Mouse (Mus musculus) MEL-GATA-1-ER (cell line): ENCODE data around the gene Slc8a1.

ENCODE experiments used
- DNase-seq: peaks from one replicate; pipeline ENCODE4 v3.0.0-alpha.2; 2012; ENCODE audit warnings: low read depth; ENCODE audit errors: extremely low read depth

Slc8a1 gene

DNA sequence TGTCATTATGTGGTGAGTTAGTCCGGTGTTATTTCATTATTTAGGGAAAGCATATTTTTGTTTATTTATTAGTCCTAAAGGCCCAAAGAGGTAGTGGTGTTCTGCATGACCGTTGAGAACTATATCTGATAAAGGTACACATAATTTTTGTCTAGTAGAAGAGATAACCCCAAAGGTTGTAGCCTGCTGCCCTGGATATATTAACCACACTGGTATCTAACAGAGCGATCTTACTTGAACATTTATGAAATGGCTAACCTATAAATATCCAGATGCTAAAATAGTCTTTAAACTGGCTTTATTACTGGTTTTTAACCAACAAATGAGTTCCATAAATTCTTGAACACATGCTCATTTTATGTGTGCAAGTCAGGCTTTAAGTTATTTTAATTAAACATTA is 161.3 kb downstream of the Slc8a1 start:
- DNase-seq: no peak

DNA sequence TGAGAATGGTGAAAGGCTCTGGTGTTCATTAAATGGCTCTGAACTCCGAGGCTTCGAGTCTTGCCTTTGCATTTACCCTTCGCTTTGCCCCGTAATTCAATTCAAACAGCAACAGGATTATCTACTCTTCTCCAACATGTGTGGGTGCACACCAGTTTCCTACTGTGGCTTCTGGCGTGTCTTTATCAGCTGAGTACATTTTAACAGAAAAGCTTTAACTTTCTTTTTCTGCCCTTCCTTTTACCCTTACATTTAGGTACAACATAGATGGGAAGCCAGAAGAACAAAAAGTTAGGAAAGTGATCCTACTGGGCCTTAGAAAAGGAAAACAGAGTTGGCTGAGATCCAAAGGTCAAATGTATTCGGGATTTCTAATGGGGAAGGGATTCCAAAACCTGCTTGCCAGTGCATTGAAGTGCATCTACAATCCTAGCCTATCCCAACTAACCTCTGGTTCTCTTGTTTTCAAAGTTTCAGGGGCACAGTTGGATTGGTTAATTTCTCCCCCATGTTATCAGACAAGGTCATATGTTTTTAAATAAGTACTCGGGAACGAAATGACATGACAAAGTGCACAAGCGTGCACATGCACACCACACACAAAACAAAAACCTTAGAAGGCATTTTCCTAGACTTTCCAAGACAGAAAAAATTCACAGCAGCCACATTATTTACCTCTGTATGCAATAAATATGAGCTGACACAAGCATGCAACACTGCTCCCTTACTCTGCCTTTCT is 172.4 kb downstream of the Slc8a1 start:
- peak; percentile 78 for DNase-seq

DNA sequence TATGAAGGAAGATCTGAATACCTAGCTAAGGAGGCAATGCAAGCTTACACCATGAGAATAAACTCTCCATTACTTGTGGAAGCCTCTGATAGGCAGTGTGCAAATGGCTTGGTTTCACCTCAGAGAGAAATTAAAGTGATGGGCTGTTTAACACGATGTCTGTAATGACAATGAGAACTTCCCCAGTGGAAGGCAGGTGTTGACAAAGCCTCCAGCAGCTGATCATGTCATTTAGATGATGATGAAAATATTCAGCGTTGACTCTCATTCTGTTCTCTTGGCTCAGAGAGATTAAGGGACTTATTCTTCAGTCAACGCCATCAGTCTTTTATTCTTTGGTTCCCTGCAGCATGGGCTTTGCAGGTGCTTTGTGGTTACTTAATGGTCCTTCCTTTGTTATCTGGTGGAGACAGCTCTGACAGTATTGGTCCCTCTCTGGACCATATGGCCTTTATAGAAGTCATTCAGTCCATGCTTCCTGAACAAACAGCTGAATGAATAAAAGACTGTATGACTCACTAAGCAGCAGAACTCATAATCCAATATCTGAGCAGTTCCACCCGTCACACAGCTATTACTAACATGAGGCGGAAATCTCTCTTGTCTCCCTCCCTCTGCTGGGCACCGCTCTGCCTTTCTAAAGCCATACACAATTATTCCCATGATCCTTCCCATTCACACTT is 184.0 kb downstream of the Slc8a1 start:
- DNase-seq: no peak

DNA sequence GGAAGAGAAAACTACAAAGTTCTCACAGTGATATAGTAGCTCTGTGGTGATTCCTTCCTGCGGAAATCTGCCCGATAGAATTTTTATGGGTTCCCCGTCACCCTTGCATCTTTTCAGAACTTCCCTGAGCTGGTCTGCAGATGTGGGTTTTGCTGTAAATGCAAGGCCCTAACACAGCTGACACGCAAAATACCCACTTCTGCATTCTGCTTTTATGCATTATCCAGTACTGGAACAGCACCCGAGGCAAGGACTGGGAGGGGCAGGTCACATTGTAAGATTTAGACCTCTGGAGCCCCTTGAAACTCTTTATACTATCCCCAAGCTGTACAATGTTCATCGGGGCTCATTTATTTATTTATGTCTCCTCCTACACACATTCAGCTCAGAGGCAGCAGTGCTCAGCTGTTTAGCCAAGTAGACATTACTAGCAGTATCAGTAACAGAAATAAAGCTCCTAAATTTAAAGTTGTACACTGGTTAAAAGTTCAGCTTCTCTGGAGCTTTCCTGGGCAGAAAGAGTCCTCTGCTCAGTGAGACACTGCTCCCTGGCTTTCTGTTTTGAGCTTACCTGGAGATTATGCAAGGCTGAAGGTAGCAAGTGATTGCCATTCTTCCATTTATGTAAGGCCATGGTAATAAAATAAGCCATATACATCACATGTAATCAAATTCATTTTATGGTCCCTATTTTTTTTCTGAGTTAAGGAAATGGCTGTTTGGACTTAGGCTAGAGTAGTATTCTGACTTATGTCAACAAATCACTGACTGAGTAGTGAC is 186.1 kb downstream of the Slc8a1 start:
- no peak for DNase-seq

DNA sequence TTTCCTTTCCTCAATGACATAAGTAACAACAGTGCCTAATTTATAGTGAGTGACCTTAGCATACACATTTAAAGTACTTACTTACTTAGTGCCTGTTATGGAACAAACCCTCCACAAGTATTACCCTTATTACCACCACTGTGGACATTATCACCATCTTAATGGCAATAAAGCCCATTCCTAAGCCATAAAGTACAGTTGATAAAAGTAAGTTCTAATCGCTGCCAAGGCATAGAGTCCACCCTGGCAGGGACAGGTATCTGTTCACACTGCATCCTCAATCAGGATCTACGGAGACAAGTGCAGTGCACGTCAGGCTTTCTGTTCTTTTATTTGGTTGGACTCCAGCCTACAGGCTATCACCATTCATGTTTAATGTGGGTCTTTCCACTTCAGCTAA is 187.3 kb downstream of the Slc8a1 start:
- no peak for DNase-seq

DNA sequence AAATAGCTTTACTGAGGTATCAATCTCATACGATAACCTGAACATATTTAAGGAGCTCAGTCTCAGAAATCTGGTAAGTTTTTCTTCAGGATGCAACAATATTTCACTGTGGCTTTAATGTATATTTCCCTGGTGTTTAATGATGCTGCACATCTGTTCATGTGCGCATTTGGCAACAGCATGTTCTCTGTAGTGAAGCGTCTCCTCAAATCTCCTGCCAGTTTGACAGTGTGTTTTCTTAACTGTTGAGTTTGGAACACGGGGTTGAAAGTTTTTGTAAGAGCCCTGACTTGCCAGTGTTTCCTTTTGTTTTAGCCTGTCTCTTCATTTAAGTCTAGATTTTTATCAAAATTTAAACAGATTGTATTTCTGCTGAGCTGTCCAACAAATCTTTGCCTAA is 190.2 kb downstream of the Slc8a1 start:
- no peak for DNase-seq

DNA sequence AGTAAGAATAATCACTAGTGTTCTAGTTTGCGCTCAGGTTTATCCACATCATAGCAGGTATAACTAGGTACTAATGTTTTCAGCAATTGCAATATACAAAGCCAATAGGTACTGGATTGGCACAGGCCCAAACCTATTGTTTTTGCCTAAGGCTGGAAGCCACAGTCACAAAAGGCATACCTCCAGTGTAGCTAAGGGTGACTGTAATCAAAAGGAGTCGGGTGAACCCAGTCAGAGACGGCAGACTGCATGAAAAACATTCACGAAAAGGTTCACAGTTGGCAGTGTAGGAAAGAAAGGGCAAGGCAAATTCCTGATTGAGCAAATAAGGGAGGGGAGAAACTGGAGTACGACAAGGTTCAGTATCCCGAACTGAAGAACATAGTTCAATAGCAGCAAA is 191.7 kb downstream of the Slc8a1 start:
- no peak for DNase-seq

DNA sequence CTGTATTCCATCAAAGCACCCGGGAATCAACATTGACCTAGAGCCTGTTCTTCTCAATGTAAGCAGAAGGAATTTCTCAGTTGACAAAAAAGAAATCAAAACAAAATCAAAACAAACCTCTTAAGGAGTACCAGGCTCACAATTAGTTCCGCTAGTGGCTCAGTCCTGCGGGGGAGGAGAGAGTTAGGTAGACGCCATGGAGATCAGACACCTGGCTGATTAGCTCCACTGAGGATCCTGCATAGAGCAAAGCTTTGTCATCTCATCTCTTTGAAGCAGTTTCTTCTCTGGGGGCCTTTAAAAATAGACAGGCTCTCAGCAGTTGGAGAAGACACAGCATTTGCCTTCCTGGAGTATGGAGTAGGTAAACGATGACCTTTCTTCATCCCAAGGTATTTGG is 192.2 kb downstream of the Slc8a1 start:
- DNase-seq: no peak

DNA sequence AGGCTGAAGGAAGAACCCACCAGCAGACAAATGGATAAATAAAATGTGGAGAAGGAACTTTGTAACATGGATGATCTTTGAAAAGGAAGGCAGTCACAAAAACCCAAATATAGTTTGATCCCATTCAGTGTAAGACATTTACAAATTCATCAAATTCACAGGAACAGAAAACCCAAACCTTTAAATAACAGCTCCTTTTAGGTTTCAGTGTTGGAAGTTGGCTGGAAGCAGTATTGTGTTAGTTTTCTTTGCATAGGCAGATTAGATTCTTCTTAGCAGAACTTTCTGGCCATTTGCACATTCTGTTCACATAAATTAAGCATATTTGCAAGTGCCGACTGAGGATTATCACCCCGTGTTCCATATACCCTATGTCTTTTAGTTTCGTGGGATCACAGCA is 193.3 kb downstream of the Slc8a1 start:
- DNase-seq: no peak

DNA sequence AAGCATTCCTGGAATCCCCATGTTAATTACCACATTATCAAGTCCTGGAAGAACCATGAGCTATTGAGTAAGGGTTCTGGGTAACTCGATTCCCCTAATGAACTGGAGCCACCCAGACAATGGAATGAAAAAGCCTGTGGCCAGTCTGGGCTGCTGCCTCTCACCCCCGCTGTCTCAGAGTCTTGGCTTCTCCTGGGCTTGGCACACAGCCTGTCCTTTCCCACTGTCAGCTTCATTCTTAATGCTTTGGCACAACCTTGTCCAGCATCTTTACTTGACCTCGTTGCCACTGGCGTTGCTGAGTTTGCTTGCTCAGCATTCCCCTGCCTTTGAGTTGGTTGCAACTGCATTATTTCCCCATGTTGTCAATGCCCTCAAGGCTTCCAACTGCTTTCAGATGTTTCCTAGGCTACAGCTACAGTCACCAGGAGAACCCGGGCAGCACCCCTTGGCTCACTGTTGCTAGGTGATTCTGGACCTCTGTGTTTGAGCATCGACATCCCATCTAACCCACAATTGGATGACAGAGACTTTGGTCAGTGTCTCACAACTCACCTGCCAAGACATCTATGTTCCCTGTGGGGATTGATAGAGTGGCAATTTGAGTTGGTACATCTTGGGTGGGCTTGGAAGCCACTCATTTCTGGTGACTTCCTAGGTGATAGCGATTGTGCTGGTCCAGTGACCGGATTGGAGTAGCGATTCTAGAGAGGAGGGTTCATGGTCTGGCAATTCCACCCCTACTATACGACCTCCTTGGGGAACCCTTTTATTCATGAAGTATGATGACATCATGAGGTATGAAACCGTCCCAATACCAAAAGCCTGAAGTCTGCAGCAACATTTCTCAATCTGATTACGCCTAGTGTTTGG is 195.6 kb downstream of the Slc8a1 start:
- DNase-seq: no peak

DNA sequence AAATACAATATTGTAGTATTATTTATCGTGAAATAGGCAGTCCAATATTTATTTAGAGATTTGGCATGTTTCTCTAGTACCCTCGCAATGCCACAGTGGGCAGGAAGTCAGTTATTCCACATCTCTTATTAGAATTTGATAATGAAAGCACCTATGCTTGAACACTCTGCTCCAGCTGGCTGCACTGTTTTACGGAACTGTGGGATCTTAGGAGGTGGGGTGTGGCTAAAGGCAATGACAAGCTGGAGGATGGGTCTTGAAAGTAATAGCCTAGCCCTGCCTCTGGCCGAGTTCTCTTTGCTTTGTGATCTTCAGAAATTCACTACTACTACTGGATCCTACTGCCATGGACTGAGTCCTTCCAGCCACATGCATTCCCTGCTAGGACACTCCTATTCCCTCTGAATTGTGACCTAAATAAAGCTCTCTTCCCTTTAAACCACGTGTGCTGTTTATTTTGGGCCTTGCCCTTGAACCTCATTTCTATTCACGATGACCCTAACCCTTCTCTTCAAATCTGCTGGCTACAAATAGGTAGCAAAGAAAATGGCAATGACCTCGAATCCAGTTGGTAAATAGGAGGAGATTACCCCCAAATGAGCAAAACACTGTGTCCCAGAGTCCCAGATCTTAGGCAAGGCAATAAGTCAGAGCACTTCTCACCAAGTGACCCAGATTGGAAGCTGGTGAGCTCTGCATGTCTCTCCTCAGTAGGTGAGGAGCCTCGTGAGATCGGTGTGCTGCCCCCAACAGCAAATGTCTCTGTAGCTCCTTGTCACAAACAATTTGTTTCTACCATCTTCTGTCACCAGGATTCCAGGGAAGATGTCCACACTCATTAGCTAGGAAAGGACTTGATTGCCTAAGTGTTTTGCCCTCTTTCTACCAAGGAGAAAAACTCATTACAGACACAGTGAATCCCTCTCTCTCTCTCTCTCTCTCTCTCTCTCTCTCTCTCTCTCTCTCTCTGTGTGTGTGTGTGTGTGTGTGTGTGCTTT is 199.7 kb downstream of the Slc8a1 start:
- DNase-seq: no peak

DNA sequence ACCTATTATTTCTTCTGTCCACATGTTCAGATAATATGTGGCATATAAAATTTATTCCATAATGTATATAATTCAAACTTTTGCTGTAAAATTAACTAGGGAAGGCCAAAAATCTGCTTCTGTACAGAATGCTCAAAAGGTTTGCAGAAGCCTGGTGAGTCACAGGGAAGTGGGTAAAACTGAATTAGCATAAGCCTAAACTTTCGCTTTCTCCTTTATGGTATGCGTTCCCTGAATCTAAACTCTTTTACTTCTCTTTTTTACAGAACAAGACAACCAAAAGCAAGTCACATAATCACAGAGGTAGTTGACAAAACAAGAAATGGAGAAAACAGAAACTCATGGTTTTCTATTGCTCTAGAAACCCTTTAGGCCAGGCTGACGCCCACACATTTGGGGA is 202.1 kb downstream of the Slc8a1 start:
- DNase-seq: no peak

DNA sequence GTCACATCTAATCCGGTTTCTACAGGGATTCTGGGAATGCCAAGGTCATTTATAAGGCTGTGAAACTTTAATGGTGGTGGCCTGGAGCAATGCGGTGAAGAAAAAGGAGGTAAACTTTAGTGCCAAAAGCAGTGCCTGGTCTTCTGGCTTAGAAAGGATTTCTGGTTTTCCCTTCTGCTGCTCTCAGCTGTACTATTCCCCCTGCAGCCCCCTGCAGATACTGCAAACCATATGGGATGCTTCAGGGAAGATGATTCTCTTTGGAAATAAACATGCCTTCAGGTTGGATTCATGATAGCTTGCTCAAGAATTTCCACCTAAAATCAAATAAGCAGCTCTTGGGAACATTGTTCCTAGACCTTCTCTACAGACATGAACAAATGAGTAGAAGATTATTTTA is 208.3 kb downstream of the Slc8a1 start:
- no peak for DNase-seq

DNA sequence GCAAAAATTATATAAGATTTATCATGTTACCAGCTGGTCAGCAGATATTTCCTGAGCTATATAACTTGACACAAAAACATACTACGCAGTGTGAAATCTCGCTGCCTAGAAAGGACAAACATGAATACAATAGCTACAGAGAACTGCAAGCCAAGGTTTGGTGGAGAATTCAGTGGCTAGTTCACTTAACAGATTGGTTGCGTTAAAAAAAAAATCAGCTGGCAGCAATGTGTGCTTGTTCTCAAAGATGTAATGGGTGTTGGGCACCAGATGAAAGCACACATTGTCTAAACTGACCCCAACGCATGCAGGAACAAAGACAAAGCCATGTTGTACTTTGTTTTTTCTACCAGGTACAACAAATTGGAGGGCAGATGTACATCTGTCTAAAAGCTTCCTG is 209.2 kb downstream of the Slc8a1 start:
- no peak for DNase-seq

DNA sequence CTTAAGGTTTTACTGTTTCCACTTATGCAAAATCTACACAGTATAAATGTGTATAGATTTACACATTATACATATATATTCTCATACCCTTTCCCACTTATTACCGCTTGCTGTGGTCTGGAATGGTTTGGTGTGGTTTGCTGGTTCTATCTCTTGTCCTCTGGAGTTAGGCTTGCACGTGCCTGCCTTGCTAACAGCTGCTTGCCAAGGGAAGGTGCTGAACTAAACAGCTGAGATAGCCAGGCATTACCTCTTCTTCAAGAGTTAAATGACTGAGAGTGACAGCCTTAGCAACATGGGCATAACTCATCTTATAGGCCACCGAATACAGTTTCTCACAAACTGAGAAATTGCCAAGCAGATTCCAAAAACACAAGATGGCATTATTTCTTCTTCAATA is 211.7 kb downstream of the Slc8a1 start:
- no peak for DNase-seq

DNA sequence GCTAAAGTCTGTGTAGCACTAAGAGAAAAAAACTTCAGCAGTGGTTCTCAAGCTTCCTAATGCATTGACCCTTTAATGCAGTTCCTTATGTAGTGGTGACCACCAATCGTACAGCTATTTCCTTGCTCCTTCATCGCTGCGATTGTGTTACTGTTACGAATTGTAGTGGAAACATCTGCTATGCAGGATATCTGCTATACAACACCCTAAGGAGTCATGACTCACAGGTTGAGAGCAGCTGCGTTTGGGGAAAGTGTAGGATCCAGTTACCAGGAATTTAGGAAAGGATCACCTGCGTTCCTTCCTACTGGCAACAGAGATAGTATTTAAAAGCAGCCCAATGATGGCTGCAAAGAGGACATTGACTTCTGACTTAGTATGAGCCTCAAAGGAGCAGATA is 213.4 kb downstream of the Slc8a1 start:
- no peak for DNase-seq

DNA sequence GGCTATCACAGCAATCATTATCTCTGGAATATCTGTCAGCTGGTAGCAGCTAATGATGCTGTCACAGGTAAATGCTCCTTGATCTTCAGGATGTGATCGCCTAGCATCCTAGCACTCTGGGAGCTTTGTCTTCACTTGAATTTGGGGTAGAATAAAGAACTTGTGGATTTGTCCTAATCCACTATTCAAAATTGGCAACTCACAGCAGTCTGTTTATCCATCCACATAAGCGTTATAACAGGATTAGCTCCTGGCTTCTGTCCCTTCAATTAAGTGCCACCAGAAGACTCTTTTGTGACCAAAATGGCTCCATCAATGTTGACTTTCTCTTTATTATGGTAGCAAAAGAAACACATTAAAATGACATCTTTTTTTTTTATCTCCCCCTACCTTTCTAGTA is 214.2 kb downstream of the Slc8a1 start:
- DNase-seq: no peak

DNA sequence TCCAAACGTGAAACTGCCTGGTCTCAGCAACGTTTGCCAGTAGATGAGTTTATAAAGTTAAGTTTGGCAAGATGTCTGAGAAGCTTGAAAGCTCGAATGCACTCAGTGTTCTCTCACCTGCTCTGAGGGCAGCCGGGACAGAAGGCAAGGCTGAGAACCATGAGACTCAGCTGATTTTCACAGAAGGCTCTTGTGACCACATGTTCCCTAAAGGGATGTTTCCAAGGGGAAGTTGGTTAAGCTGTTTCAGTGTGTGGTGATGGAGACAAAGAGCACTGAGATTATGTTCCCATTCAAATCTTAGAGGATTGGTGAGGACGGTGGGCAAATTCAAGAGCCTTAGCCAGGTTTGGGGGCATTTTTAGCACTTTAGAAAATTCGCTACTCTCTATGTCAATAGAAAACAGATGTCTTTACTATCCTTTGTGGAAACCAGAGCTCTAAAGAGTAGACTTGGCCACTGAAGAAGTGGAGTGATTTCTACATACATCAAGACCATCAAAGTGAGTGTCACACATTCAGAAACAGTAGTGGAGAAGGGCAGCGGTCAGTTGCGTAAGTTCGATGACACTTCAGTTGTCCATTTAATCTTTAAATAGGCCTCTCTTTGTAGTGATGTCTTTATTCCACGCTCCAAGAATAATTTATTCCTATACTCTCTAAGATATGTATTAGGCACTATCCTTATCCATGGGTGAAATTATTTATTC is 219.7 kb downstream of the Slc8a1 start:
- no peak for DNase-seq

DNA sequence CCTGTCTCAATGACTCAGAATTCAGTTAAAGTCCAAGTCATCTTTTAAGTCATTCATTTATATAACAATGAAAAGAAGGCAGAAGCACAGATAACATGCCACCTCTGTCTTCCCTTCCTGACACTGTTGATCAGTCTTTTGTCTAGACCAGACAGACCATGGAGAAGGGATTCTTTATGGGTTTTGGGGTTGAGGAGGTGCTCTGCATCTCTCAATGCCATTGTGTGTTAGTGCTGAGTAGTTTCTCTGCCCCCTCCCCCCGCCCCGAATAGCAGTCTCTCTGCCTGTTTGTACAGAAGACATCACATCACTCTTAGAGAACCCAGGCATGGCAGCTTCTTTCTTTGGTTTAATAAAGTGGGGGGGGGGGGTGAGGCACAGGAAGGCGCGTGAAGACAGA is 222.0 kb downstream of the Slc8a1 start:
- no peak for DNase-seq

DNA sequence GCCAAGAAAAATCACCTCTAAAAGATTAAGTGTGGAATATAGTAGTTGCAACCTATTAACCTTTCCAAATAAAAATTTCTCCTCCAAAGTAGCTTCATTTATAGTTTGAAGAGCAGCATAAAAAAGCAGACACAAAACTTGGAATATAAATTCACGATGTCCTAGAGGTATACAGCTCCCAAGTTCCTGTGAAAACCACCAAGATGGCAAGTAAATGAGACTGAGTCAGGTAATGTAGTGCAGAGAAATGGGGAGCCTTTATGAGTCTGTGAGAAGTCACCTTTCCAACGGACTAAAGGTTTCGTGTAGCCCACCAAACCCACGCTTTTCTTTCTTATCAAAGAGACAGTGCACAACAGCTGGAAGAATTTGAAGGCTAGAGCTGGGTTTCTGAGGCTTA is 224.2 kb downstream of the Slc8a1 start:
- DNase-seq: no peak
